Mouse (Mus musculus) layer of hippocampus, adult 2 months (tissue): ENCODE data around the gene Siva1. TPM values are rescaled to one million over a fixed set of nuclear protein-coding genes. Genes with fewer than 3 reads are reported as not detected.

Experiments used
- DNase-seq, 2 experiments: peaks; one replicate each; pipeline ENCODE4 v3.0.0; 2022; ENCODE audit warnings: low spot score in 2 of 2
- H3K27ac ChIP-seq: fragments of 200-600 bp; 2 replicates; pipeline ENCODE4 v1.8.1; 2022
- H3K4me3 ChIP-seq: fragments of 200-600 bp; 2 replicates; pipeline ENCODE4 v1.8.1; 2022; ENCODE audit warnings: mild to moderate bottlenecking
- CTCF ChIP-seq: fragments of 200-600 bp; conservative IDR thresholded peaks from 2 replicates; pipeline ENCODE4 v1.8.1; 2022; ENCODE audit warnings: antibody characterized with exemption, mild to moderate bottlenecking, moderate library complexity
- total RNA-seq, 2 experiments: library from RNA; stranded (reverse); gene quantifications; 2 replicates each; pipeline ENCODE4 v1.2.3; 2021

Gene Siva1
- total RNA-seq, 2 experiments from 2014 or later, result 19.6 to 20.1 TPM

DNA sequence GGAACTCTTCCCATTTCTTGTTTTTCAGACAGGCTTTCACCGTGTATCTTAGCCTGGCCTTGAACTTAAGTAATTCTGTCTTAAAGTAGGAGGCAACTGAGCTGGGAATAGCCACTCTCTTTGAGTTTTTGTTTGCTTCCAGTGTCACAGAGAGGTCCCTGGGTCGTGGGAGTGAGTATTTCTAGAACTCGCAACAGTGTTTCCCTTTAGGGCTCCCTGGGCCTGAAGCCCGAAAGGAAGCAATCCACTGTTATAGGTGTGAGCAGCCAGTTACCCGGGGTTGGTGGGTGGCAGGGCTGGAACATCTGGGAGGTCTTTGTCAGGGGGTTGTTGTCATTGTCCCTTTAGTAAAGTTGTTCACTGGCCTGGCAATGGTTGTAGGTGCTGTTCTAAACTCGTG is 1.7 kb downstream of the Siva1 start:
- DNase-seq, result no peak
- Histone ChIP-seq H3K27ac (no peak overlapping the region), H3K4me3 (no peak overlapping the region; the same call in 1 of the 2 replicates)
- TF ChIP-seq CTCF, result no peak

DNA sequence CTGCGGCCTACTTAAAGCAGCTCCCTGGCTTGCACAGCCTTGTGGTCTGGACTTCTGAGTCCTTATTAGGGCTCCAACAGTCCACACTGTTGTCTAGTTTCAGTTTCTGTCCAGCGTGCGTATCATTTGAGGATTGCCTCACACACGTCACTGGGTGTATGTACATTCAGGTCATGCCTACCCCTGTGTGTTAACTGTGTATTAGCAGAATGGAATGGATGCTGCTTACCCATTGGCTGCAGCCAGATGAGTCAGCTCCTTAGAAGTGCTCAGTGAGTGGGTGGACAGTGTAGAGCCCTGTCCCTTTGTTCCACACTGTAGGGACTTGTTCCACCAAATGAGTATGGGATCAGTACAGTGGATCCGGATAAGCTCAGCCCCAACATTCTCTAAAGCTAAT is 3.6 kb downstream of the Siva1 start:
- no peak for TF ChIP-seq CTCF
- Histone ChIP-seq H3K27ac (no peak overlapping the region), H3K4me3 (no peak overlapping the region)
- no peak for DNase-seq

DNA sequence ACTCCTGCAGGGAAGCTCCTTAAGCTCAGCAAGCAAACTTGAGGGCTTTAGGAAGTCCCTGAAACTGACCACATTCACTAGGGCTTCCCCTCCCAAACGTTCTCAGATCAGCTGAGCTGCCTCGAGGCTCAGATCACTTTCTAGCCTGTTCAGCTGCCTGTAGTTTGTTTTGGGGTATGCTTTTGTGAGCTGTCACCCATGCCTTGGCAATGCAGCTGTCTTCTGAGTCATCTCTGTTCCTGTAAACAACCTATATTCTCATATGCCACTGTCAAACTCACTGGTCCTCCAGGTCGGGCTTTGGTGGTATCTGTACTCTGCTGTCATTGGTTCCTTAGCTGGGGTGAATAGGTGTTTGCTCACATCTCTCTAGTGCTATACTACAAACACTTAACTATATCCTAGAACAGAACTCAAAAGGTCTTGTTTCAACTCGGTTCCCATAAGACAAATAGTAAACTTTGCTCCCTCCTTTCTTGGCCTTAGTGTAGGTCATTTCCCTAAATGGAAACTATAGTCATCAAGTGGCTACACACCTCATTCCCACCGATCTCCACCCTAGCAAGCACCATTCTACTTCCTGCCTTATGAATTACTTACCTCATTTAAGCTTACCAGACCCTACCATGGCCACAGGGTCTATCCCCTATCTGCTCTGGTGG is 7.4 kb downstream of the Siva1 start:
- no peak for TF ChIP-seq CTCF
- Histone ChIP-seq H3K4me3 (no peak overlapping the region), H3K27ac (peak overlapping the region; percentile 76; the same call in 1 of the 2 replicates)
- no peak for DNase-seq

DNA sequence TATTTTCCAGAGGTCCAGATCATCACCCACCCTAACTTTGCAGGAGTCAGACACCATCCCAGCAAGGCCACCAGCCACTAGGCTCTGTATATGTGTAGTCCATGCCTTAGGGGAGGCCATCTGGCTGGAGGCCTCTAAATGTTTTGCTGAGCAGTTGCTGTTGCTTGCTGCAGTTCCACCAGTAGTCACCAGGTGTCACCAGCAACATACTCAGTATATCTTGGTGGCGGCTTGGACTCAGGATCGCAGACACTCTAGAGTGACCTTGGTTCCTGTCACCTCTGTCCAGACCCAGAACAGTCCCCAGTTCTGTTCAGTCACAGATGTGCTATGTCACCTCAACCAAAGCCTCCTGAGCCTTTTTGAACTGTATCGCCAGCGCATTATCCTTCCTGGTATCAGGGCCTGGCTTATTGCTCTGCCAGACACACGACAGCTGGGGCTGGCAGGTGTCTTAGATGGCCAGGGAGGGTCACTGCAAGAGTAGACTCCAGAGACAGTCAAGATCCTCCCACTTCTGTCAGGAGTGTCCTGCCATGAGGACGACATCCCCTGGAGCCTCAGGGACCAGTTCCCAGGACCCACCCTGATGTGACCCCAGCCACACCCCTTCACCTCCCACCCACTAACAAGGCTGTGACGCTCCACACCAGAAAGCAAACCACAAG is 8.8 kb downstream of the Siva1 start:
- no peak overlapping the region for H3K4me3 ChIP-seq

DNA sequence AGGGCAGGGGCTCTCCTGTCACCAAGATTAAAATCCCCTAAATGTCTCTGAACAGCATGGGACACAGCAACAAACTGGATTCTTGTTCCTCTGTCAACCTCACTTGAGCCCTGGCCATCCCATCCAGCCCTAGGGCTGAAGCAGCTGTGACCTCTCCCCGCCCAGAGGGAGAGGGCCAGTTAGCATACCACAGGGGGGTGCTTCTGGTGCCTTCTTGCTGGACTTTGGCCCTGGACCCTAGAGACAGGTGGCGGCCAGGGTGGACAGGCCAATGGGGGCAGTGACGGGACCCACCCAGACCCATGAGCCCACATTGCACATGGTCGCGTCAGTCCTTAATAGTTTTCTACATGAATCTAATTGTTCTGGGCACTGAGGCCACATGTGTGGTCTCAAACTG is 9.6 kb downstream of the Siva1 start:
- DNase-seq, result no peak
- Histone ChIP-seq H3K4me3 (no peak overlapping the region), H3K27ac (no peak overlapping the region)
- TF ChIP-seq CTCF, result no peak

More for the DNA sequence above, 8.8 kb downstream of the Siva1 start:
- H3K27ac ChIP-seq, result 0 out of 2 replicates have a peak overlapping the region, but pooled peaks have one; percentile 20
- peak; percentile 78 to 89 for DNase-seq
- TF ChIP-seq CTCF, result peak; percentile 96

DNA sequence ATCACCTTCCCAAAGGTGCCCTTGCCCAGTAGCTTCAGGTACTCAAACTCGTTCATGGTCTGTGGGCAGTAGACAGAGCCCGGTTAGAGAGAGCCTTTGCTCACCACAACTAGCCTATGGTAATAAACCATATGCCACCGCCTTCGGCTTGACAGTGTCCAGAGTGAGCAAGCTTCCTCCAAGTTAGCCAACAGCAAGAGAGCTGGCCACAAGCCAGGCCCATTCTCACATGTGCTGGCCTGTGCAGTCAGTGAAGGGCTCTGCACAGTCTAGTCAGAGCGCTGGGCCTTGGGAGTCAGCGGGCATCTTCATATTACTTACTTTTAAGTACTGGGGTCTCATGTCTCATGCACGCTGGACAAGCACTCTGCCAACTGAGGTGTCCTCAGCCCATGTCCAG is 14.1 kb downstream of the Siva1 start:
- DNase-seq, result no peak
- Histone ChIP-seq H3K27ac (no peak overlapping the region), H3K4me3 (no peak overlapping the region)
- no peak for TF ChIP-seq CTCF

DNA sequence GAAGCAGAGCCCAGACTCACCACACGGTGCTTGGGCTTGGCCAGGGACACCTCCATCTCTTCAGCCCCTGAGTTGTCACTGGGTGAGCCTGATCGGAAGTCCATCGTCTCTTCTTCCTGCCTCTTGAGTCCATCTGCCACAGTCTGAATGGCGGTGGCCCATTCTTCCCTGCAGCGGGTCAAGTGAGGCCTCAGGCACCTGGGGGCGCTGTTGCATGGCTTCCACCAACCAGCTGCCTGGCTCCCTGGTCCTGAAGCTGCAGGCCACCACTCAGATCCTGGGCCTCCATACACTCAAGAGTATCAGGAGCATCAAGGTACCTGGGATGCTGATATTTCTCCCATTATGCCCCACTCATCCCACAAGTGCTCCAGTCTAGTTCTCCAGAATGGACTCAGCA is 14.6 kb downstream of the Siva1 start:
- Histone ChIP-seq H3K27ac (no peak overlapping the region), H3K4me3 (no peak overlapping the region)
- peak; percentile 86 for TF ChIP-seq CTCF
- peak in 1 of 2 experiments; percentile 71 for DNase-seq

DNA sequence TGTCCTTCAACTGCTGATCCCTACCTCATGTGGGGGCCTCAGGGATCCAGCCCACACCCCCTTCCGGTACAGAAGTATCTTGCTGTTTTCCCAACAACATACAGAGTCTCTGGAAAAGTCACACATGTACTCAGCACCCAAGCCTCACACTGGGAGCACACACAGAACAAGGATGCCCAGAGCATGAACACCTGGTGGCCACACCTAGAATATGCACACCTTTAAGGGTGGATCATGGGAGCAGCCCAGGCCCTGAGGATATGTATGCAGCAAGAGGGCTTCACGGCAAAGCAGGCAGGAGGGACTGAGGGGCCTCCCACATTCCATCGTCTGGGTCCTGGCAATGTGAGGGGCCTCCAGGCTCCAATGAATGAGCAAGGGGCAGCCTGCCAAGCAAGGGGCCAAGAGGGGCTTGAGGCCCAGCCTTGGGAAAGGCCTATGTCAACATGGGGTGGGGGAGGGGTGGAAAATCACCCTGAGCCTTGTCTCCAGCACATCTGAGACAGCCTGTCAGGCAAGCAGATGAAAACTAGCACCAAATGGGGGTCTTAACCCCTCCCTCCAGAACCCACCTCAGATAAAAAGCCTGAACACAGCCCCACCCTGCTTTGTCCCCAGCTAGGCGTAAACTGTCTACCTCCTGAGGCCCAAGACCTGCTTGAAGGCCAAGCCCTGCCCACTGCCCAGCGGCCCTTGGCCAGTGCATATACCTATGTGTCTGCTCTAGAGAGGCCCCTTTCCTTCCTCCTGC is 16.3 kb downstream of the Siva1 start:
- Histone ChIP-seq H3K27ac (no peak overlapping the region), H3K4me3 (no peak overlapping the region)
- DNase-seq, result no peak
- no peak for TF ChIP-seq CTCF

DNA sequence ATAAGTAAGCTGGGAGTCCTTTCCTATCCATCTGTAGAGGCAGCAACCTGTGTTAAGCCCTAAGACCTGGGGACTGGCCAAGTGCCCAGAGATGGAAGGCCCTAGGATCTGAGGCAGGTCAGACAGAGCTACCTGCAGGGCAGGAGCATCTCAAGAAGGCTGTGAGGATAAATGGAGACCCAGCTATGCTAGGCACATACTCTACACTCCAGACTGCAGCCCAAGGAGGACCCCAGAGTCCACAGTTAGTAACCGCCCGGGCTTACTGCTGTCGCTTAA is 16.8 kb downstream of the Siva1 start:
- Histone ChIP-seq H3K27ac (no peak overlapping the region), H3K4me3 (no peak overlapping the region)
- TF ChIP-seq CTCF, result no peak
- no peak for DNase-seq

DNA sequence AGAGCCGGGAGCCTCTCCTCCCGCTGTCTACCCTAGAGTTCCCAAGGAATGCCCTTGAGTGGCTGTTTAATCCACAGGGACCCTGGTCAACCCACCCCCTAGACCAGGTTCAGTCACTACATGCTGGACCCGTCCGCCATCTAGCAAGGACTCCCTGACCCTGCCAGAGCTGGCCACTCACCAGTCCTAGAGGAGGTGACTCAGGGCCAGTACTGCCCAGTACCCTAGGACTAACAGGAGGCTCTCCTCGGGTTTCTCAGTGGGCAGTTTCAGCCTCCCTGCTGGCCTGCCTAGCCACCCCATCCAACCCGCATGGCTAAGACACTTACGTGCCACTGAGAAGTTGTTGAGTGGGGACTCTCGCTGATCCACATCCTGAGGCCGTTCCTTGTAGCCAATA is 17.4 kb downstream of the Siva1 start:
- H3K4me3 ChIP-seq, result no peak overlapping the region
- no peak for TF ChIP-seq CTCF
- H3K27ac ChIP-seq, result no peak overlapping the region
- no peak for DNase-seq

DNA sequence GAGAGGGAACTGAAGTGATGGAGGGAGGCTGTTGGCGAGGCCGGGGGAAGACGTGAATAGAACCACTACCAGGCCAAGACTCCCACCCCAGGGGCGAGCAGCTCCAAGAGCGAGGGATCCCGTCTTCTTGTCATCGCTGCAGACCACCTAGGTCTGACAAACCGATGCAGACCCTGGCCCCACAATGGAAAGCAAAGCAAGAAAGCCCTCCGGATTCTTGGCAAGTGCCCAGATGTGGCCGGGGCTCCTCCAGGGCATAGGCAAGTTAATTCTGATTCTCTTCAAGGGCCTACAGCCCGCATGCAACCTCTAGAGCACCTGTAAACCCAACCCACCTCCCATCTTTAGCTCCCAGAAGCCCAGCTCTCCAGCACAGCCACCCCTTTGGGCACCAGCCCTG is 18.8 kb downstream of the Siva1 start:
- TF ChIP-seq CTCF, result no peak
- Histone ChIP-seq H3K4me3 (no peak overlapping the region), H3K27ac (peak overlapping the region; percentile 39)
- no peak for DNase-seq

DNA sequence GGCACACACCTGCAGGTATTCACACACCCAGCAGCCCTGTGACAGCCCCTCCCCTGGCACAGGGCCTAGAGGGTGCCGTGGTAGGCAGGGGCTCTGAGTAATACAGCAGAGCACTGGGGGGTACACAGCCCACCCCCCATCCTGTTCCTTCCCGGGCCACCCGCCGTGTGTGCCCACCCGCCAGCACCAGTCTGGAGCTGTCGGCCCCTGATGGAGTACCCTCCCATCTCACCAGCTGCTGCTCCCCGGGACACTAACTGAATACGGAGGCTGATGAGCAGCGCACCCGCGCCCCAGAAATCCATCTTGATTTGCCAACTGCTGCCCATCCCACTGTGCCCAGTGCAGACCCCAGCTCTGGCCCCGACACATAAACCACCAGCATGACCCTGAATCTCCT is 19.2 kb downstream of the Siva1 start:
- H3K27ac ChIP-seq, result peak overlapping the region; percentile 39; the same call in 1 of the 2 replicates
- no peak for TF ChIP-seq CTCF
- no peak overlapping the region for H3K4me3 ChIP-seq
- DNase-seq, result no peak

DNA sequence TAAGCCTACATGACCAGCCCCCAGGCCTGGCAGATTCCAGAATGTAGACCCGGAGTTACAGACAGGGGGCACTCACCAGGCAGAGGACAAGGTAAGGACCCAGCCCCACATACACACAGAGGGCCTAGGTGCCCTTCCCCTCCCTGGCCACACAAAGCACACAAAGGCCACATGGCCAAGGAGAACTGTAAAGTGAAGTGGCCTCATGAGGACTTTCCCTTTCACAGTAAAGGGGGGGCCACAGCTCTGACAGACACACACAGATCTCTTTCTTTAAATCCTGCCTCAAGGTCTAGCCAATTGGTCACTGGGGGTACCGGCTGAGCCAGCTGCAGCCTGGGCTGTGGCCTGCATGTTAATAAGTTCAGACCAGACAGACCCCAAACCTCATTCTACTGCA is 19.6 kb downstream of the Siva1 start:
- H3K27ac ChIP-seq, result peak overlapping the region; percentile 39; the same call in 1 of the 2 replicates
- peak; percentile 29 for TF ChIP-seq CTCF

DNA sequence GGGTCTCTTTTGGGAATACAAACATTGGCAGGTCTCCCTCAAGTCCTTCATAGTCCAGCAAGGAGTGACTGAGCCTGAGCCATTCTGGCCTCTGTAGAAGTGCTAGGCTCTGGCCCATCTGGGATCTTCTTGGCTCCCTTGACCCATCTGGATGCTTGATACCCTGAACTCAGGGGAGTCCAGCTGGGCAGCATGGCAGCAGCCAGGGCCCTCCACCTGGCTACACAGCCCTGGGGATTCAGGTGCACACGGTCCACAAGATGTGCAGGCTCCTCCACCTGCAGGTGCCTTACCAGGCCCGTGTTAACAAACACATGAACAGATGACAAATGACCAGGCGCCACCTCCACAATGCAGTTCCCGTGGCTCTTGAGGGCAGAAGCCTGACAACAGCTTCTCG is 20.2 kb downstream of the Siva1 start:
- no peak for TF ChIP-seq CTCF
- peak overlapping the region; percentile 54; the same call in 1 of the 2 replicates for H3K27ac ChIP-seq
- no peak overlapping the region for H3K4me3 ChIP-seq
- no peak for DNase-seq

More for the DNA sequence above, 19.6 kb downstream of the Siva1 start:
- H3K4me3 ChIP-seq, result no peak overlapping the region
- DNase-seq, result no peak
